Mouse (Mus musculus) lung, embryonic 15.5 days (tissue): ENCODE data around the gene Copz1. TPM values are rescaled to one million over a fixed set of nuclear protein-coding genes. Genes with fewer than 3 reads are reported as not detected.

Experiments
- ATAC-seq: fragments of 200-750 bp; cut with Nextera tagmentation; 2 replicates; pipeline ENCODE4 v1.8.0; 2017; ENCODE audit warnings: moderate number of reproducible peaks, borderline replicate concordance; ENCODE audit not compliant: low FRiP score, low TSS enrichment; ENCODE audit errors: extremely low read depth
- H3K27ac ChIP-seq: fragments of 300-500 bp; sonication (generic); 2 replicates; pipeline ENCODE4 v1.5.1; 2015; ENCODE audit warnings: moderate library complexity, mild to moderate bottlenecking, inconsistent platforms
- H3K27me3 ChIP-seq: fragments of 300-500 bp; sonication (generic); 2 replicates; pipeline ENCODE4 v1.6.1; 2015; ENCODE audit warnings: inconsistent platforms
- H3K36me3 ChIP-seq: fragments of 300-500 bp; sonication (generic); 2 replicates; pipeline ENCODE4 v1.6.1; 2015; ENCODE audit warnings: inconsistent platforms
- H3K4me1 ChIP-seq: fragments of 300-500 bp; sonication (generic); 2 replicates; pipeline ENCODE4 v1.6.1; 2015; ENCODE audit warnings: inconsistent platforms
- H3K4me2 ChIP-seq: fragments of 300-500 bp; sonication (generic); 2 replicates; pipeline ENCODE4 v1.6.1; 2015; ENCODE audit warnings: inconsistent platforms, mild to moderate bottlenecking, moderate library complexity
- H3K4me3 ChIP-seq: fragments of 300-500 bp; sonication (generic); 2 replicates; pipeline ENCODE4 v1.5.1; 2015; ENCODE audit warnings: mild to moderate bottlenecking, inconsistent platforms
- H3K9ac ChIP-seq: fragments of 300-500 bp; sonication (generic); 2 replicates; pipeline ENCODE4 v1.6.1; 2015; ENCODE audit warnings: inconsistent platforms
- H3K9me3 ChIP-seq: fragments of 300-500 bp; sonication (generic); 2 replicates; pipeline ENCODE4 v1.6.1; 2016; ENCODE audit warnings: inconsistent platforms
- WGBS: fragments of 180-500 bp; shearing (Covaris S2); methylation state at CpG from one replicate; pipeline ENCODE4 v1.1.7; 2015; 5-methylcytosine and 5-hydroxymethylcytosine counted together
- polyA plus RNA-seq: library from polyadenylated mRNA; unstranded; fragments of >200 nt; fragmentation: Nextera tagmentation; extraction: Ambion mirVana; gene quantifications from 2 replicates; pipeline ENCODE4 v1.2.1, GENCODE M21; 2015

Copz1 gene
- polyA plus RNA-seq = 287 and 293 TPM in 2 replicates

- peak within 1 kb of the TSS; percentile 82 for H3K4me3 ChIP-seq
- no peaks in the 10 kb centered on the region for H3K36me3 ChIP-seq
- H3K9ac ChIP-seq = peak within 1 kb of the TSS; percentile 86
- H3K9me3 ChIP-seq = no peaks in the 10 kb centered on the region
- peaks cover 14% of the 10 kb centered on the region for H3K4me1 ChIP-seq
- H3K27me3 ChIP-seq = no peaks in the 10 kb centered on the region
- H3K27ac ChIP-seq = peak within 1 kb of the TSS; percentile 55; the same call in 1 of the 2 replicates
- H3K4me2 ChIP-seq = peak within 1 kb of the TSS; percentile 66
- under 1% methylated on average over 38 of the region's 38 CpGs for WGBS
- ATAC-seq = peak; percentile 99
Measured at GRCm38 (mm10) chr15:103272419-103273279, at the start of gene Copz1. Copz1 (plus strand) TSS chr15:103272714.

GRCm38 (mm10) chr15:103224161-103224560 lies 48.4 kb upstream of the Copz1 start:
- Histone ChIP-seq H3K4me3 (no peak overlapping the region), H3K9ac (no peak overlapping the region), H3K4me1 (peaks cover 26% of the 10 kb centered on the region), H3K4me2 (no peak overlapping the region), H3K9me3 (no peaks in the 10 kb centered on the region), H3K27ac (no peak overlapping the region), H3K27me3 (no peaks in the 10 kb centered on the region), H3K36me3 (0 out of 2 replicates have a peak, but pooled peaks cover 2% of the 10 kb centered on the region)
- 95% methylated on average over 2 of the region's 2 CpGs for WGBS
- no peak for ATAC-seq

DNA sequence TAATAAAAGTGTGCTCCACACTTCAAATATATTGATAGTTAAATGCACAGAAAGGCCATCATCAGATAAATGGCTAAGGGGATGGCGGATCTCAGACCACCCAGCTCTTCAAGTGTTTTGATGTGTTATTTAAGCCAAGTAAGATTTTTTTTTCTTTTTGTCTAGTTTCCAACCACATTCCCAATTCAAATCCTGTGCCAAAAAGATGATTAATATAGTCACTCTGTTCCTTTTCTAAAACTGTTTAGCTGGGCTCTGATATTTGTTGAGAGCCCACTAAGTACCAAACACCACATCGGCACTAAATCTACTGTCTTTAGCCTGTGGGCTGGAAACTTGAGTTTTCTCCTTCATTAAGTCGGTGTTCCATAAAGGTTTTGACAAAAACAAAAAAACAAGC lies 45.5 kb upstream of the Copz1 start:
- no peak overlapping the region for H3K4me2 ChIP-seq
- H3K9me3 ChIP-seq = no peaks in the 10 kb centered on the region
- 0 out of 2 replicates have a peak, but pooled peaks cover 2% of the 10 kb centered on the region for H3K36me3 ChIP-seq
- H3K9ac ChIP-seq = no peak overlapping the region
- no peaks in the 10 kb centered on the region for H3K27me3 ChIP-seq
- WGBS = 49% methylated on average over 3 of the region's 3 CpGs
- H3K4me1 ChIP-seq = peaks cover 16% of the 10 kb centered on the region
- H3K4me3 ChIP-seq = no peak overlapping the region
- no peak for ATAC-seq
- peak overlapping the region; percentile 37; the same call in 1 of the 2 replicates for H3K27ac ChIP-seq

GRCm38 (mm10) chr15:103227572-103227971 lies 44.9 kb upstream of the Copz1 start:
- H3K4me2 ChIP-seq = no peak overlapping the region
- 0 out of 2 replicates have a peak, but pooled peaks cover under 1% of the 10 kb centered on the region for H3K36me3 ChIP-seq
- no peak overlapping the region for H3K4me3 ChIP-seq
- 62% methylated on average over 2 of the region's 2 CpGs for WGBS
- no peak overlapping the region for H3K9ac ChIP-seq
- no peaks in the 10 kb centered on the region for H3K27me3 ChIP-seq
- no peak for ATAC-seq
- H3K27ac ChIP-seq = peak overlapping the region; percentile 37; the same call in 1 of the 2 replicates
- no peaks in the 10 kb centered on the region for H3K9me3 ChIP-seq
- peaks cover 16% of the 10 kb centered on the region for H3K4me1 ChIP-seq

- Histone ChIP-seq H3K9ac (no peak overlapping the region), H3K4me2 (no peak overlapping the region), H3K4me1 (peaks cover 16% of the 10 kb centered on the region), H3K9me3 (no peaks in the 10 kb centered on the region), H3K27ac (no peak overlapping the region), H3K4me3 (no peak overlapping the region), H3K36me3 (no peaks in the 10 kb centered on the region), H3K27me3 (no peaks in the 10 kb centered on the region)
- 70% methylated on average over 2 of the region's 2 CpGs for WGBS
- no peak for ATAC-seq
Measured at GRCm38 (mm10) chr15:103228904-103229303, 43.6 kb upstream of the Copz1 start.

GRCm38 (mm10) chr15:103233119-103233518 lies 39.4 kb upstream of the Copz1 start:
- no peak overlapping the region for H3K4me3 ChIP-seq
- H3K9me3 ChIP-seq = no peaks in the 10 kb centered on the region
- no peaks in the 10 kb centered on the region for H3K27me3 ChIP-seq
- H3K27ac ChIP-seq = peak overlapping the region; percentile 1; the same call in 1 of the 2 replicates
- 61% methylated on average over 2 of the region's 2 CpGs for WGBS
- H3K4me2 ChIP-seq = no peak overlapping the region
- H3K9ac ChIP-seq = no peak overlapping the region
- no peak for ATAC-seq
- peaks cover 13% of the 10 kb centered on the region; the same call in 1 of the 2 replicates for H3K36me3 ChIP-seq
- H3K4me1 ChIP-seq = peaks cover 10% of the 10 kb centered on the region

GRCm38 (mm10) chr15:103237295-103237694 lies 35.2 kb upstream of the Copz1 start:
- no peak overlapping the region for H3K4me2 ChIP-seq
- no peak for ATAC-seq
- H3K9ac ChIP-seq = no peak overlapping the region
- no peaks in the 10 kb centered on the region for H3K9me3 ChIP-seq
- no peak overlapping the region for H3K27ac ChIP-seq
- 89% methylated on average over 7 of the region's 7 CpGs for WGBS
- H3K4me1 ChIP-seq = peaks cover 16% of the 10 kb centered on the region
- peaks cover 20% of the 10 kb centered on the region; the same call in 1 of the 2 replicates for H3K36me3 ChIP-seq
- H3K4me3 ChIP-seq = no peak overlapping the region
- no peaks in the 10 kb centered on the region for H3K27me3 ChIP-seq

DNA sequence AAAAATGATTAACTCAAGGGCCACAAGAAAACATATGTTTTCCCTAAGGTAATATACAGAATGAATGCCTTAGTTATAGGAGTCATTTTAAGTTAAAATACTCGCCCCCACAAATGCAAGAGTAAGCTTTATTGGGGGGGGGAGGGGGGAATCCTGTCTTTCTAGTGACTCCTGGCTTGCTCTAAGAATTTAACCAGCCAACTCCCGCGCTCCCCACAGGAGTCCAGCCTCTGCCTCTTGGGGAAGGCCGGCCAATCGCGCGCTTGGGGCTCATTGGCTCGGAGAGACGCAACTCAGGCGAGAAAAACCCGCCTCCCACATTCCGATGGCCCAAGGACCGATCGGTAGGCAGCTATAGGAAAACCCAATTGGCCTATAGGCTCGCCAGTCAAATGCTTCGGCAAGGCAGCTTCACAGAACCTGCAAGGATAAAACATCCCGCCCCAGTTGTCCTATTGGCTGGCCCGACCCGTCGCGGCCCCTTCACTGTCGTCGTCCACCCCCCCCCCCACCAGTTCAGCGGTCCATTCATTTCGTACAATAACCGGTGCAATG lies 33.3 kb upstream of the Copz1 start:
- peak overlapping the region; percentile 57 for H3K4me2 ChIP-seq
- peaks cover 38% of the 10 kb centered on the region for H3K36me3 ChIP-seq
- H3K4me1 ChIP-seq = peaks cover 34% of the 10 kb centered on the region
- peak; percentile 92 for ATAC-seq
- no peaks in the 10 kb centered on the region for H3K9me3 ChIP-seq
- peak overlapping the region; percentile 57 for H3K9ac ChIP-seq
- WGBS = under 1% methylated on average over 26 of the region's 26 CpGs
- peak overlapping the region; percentile 95 for H3K27ac ChIP-seq
- peak overlapping the region; percentile 76 for H3K4me3 ChIP-seq
- no peaks in the 10 kb centered on the region for H3K27me3 ChIP-seq

- Histone ChIP-seq H3K9me3 (no peaks in the 10 kb centered on the region), H3K27me3 (no peaks in the 10 kb centered on the region), H3K4me1 (peaks cover 34% of the 10 kb centered on the region), H3K36me3 (peaks cover 35% of the 10 kb centered on the region), H3K4me3 (peak within 1 kb of the TSS; percentile 76), H3K27ac (peak within 1 kb of the TSS; percentile 95), H3K4me2 (peak within 1 kb of the TSS; percentile 69), H3K9ac (peak within 1 kb of the TSS; percentile 74)
- ATAC-seq = peak; percentile 94
- WGBS = under 1% methylated on average over 39 of the region's 39 CpGs
Measured at GRCm38 (mm10) chr15:103239685-103240159, 32.8 kb upstream of the Copz1 start, which contains the start of gene Cbx5. Cbx5 (minus strand) TSS chr15:103239816.

DNA sequence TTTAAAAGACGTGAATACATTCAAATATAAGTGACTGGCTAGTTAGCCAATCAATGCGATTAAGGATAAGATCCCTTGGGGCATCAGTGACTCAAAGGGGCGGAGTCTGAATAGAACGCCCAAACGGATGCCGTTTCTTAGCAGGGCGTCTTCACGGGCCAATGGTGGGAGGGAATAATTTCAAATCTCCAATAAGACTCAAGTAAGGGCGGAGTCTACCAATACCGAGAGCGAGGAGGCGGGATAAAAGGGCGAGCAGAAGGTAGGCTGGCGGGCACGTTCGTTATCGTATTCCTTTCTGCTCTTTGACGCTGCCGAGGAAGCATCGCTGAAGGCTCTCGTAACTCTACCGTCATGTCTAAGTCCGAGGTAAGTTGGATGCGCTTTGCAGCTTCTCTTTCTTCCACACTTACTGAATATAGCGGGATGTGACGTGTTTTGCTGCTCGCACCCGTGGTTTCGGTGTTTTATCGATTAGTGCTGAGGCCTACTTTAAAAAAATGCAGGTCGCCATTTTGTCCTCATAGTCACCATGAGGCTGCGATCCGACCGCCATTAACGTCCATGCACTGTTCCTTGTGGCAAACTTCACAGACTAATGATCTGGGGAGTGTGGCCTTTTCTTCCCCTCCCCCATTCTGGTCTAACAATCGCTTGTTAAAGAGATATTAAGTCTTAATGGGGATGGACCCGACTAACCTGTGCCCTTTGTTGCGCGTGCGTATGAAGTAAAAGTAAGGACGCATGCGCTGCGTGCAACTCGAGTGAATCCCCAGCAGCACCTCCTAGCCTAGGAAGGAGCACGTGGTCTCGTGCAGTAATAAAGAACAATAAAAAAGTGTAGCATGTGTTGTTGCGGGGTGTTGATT lies 32.1 kb upstream of the Copz1 start, which contains the start of gene Hnrnpa1:
Hnrnpa1 (plus strand) TSS at position 273 of the 869 bp plus-strand sequence.
- peak within 1 kb of the TSS; percentile 95 for H3K27ac ChIP-seq
- WGBS = under 1% methylated on average over 47 of the region's 47 CpGs
- ATAC-seq = peak; percentile 94
- peak within 1 kb of the TSS; percentile 74 for H3K9ac ChIP-seq
- peak within 1 kb of the TSS; percentile 69 for H3K4me2 ChIP-seq
- H3K27me3 ChIP-seq = no peaks in the 10 kb centered on the region
- peaks cover 37% of the 10 kb centered on the region for H3K4me1 ChIP-seq
- no peaks in the 10 kb centered on the region for H3K9me3 ChIP-seq
- peak within 1 kb of the TSS; percentile 76 for H3K4me3 ChIP-seq
- peaks cover 36% of the 10 kb centered on the region for H3K36me3 ChIP-seq
